Mouse (Mus musculus): ENCODE measurements at regions not wholly inside any gene's neighbourhood (a gene's known extent, or its start where the extent isn't known, plus 50 kb on each side); places are given as distances from the start of the nearest gene placed in this dataset.

- DNase-seq, result no peak
Measured at GRCm38 (mm10) chrX:121301915-121302314, 989.0 kb upstream of the H2afb3 start.

- DNase-seq, result no peak
Measured at GRCm38 (mm10) chrX:121291239-121291638, 978.3 kb upstream of the H2afb3 start.

- DNase-seq, result no peak
Measured at GRCm38 (mm10) chrX:121270071-121270470, 957.2 kb upstream of the H2afb3 start.

GRCm38 (mm10) chrX:121269620-121270019, 956.7 kb upstream of the H2afb3 start:
- DNase-seq, result no peak

- peak; percentile 0 for DNase-seq
Measured at GRCm38 (mm10) chrX:121232142-121233000, 919.5 kb upstream of the H2afb3 start.

Data from kidney, adult 9 months (tissue).